Mouse (Mus musculus) layer of hippocampus, postnatal 10 days (tissue): ENCODE measurements around the gene Crip2. TPM values are rescaled to one million over a fixed set of nuclear protein-coding genes. Genes with fewer than 3 reads are reported as not detected.

Source experiments
- DNase-seq, 2 experiments: peaks; one replicate each; pipeline ENCODE4 v3.0.0; 2021; ENCODE audit warnings: low spot score in 2 of 2
- total RNA-seq, 2 experiments: library from RNA; stranded (reverse); gene quantifications; 2 replicates each; pipeline ENCODE4 v1.2.3; 2021

The Crip2 gene
- total RNA-seq, 2 experiments from 2014 or later = 179 to 183 TPM

- no peak for DNase-seq
Measured at GRCm38 (mm10) chr12:113176960-113177725, 37.1 kb downstream of the Crip2 start.

- no peak for DNase-seq
Measured at GRCm38 (mm10) chr12:113181020-113181419, 41.0 kb downstream of the Crip2 start.

- DNase-seq = no peak
Measured at GRCm38 (mm10) chr12:113184945-113185344, 44.9 kb downstream of the Crip2 start.

GRCm38 (mm10) chr12:113185442-113186291 is 45.6 kb downstream of the Crip2 start, which contains the start of gene Tmem121:
Gene Tmem121, plus strand, starts transcription at chr12:113185930.
- peak; percentile 62 to 77 for DNase-seq

DNA sequence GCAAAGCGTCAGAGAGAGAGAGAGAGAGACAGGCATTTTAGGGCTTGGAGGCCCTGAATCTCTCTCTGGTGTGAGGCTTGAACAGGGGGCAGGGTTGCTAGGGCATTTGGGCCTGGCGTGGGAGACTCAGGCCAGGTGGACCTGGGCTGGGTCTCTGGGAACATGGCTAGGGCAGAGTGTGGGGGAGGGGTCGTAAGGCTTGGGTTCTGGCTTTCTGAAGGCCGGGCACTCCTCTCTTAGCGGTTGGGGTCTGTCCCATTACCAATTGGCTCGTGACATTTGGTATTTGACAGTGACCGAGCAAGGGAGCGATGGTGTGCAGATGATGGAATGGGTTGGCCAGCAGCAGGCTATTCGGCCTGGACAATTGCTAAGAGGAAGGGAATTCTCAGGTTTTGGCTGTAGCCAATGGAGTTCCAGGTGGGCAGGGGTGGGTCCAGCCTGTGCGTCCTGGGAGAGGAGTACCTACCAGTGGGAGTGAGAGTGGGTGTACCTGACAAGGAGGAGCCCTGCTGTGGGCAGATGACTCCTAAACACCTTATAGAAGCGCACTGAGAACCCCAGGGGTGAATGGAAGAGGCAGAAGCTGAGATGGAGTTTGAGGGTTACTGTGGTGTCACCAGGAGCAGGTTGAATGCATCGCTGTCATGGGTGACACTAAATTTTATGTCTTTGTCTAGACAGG is 46.4 kb downstream of the Crip2 start:
- no peak for DNase-seq

DNA sequence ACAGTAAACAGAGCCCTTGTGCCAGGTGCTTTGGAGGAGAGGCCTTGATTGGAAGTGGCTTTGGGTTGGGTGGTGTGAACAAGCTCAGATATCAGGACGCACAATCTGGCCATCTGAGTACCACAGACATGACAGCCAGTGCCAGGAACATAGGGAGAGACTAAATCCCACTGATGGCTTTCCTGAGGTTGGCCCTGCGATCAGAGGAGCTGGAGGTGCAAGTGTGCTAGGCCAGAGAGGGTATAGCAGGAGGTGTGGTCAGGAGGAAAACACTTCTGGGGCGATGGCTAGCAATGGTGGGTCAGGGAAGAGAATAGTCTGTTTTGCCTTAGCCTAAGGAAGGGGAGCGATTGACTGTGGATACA is 47.0 kb downstream of the Crip2 start:
- no peak for DNase-seq

DNA sequence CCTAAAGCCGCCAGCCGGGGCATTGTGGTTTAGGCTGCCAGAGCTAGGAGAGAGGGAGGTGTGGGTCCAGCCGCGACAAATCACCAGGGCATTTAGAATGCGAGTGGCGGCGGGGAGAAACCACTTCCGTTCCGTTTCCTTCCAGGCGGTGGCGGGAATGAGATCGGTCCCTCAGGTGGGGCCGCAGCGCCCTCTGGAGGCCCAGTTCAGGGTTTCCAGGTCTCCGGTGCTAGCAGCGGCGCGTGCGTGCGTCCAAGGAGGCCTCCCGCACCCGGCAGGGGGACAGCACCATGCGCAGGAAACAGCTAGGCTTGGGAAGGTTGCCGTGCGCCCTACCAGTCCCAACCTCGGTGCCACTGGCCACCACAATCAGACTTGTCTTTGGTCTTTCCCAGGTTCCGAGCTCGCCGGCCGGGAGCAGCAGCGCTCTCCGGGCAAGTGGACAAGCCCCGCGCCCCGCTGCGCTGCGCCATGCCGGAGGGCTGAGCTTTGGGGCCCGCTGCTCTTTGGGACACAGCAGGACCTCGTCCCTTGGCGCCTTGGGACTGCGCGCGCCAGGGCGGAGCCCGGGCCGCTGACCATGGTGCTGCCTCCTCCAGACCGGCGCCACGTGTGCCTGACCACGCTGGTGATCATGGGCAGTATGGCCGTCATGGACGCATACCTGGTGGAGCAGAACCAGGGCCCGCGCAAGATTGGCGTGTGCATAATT is 47.7 kb downstream of the Crip2 start:
- DNase-seq = peak; percentile 96

- DNase-seq = peak in 1 of 2 experiments; percentile 31
Measured at GRCm38 (mm10) chr12:113188349-113189055, 48.5 kb downstream of the Crip2 start.

GRCm38 (mm10) chr12:113193423-113193822 is 53.4 kb downstream of the Crip2 start:
- no peak for DNase-seq

Other genes starting within 250 kb of the Crip2 start
- gene Jag2, start 210.5 kb upstream of the Crip2 start, total RNA-seq = 10 to 100 TPM; 51.6 to 66.5 TPM
- gene Nudt14, start 198.1 kb upstream of the Crip2 start, total RNA-seq = 10 to 100 TPM; 11.6 to 13.8 TPM
- gene Btbd6, start 163.8 kb upstream of the Crip2 start, total RNA-seq = 10 to 100 TPM; 52.1 to 57.5 TPM
- gene Brf1, start 139.5 kb upstream of the Crip2 start, total RNA-seq = 10 to 100 TPM; 55.7 to 66.6 TPM
- 100 to 1,000 TPM; 129 to 132 TPM for gene Pacs2, start 125.7 kb upstream of the Crip2 start, total RNA-seq
- under 1 TPM; 0.45 to 0.64 TPM for gene Tex22, start 65.7 kb upstream of the Crip2 start, total RNA-seq
- 10 to 100 TPM; 87.3 to 89.5 TPM for gene Mta1, start 42.0 kb upstream of the Crip2 start, total RNA-seq
- gene Crip1, start 6.1 kb downstream of the Crip2 start, total RNA-seq = 10 to 100 TPM; 13.5 to 14.1 TPM
- gene Tedc1, start 16.2 kb downstream of the Crip2 start, total RNA-seq = 1 to 10 TPM; 3.0 to 3.3 TPM
- gene Tmem121, start 45.7 kb downstream of the Crip2 start, total RNA-seq = 10 to 100 TPM; 30.5 to 33.9 TPM